Mouse (Mus musculus): ENCODE measurements around the gene Fbxw18. TPM values are rescaled to one million over a fixed set of nuclear protein-coding genes. Genes with fewer than 3 reads are reported as not detected.
"Not testable (repeated sequence)": the region's sequence is repeated elsewhere in the genome, so short reads cannot be mapped to it uniquely, and the experiment has no call there.

The Fbxw18 gene
- polyA plus RNA-seq (2016; fragmentation: Nextera tagmentation; extraction: Ambion mirVana): not detected in 2 replicates

DNA sequence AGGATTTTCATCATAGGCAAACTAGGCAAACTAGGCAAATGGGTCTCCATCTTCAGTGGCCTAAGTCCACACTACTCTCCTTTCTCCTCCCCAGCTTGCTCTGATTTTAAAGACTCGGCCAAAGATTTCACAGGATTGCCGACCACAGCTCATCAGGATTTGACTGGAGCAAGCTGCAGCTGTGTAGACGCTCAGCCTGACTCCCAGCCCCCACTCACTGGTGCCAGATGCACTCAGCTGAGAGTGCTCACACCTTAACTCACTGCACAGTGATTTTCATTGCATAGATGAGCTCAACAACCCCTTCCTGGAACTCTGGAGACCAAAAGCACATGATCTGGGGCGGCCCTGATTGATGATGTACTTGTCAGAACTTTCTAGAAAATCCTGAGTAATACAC is at the start of gene Fbxw18:
Fbxw18 (minus strand) TSS at position 101 of the 400 bp plus-strand sequence.
- H3K27ac ChIP-seq (ENCODE audit: poor library complexity, severe bottlenecking); H3K9ac ChIP-seq; H3K9me3 ChIP-seq (replicated peaks); H3K4me3 ChIP-seq; H3K36me3 ChIP-seq; H3K4me1 ChIP-seq (replicated peaks); H3K27me3 ChIP-seq (replicated peaks); H3K4me2 ChIP-seq; ATAC-seq (ENCODE audit: insufficient number of reproducible peaks, low FRiP score): not testable (repeated sequence)
- WGBS: 71% methylated on average over 4 of the region's 4 CpGs

GRCm38 (mm10) chr9:109745989-109746388 is 43.5 kb upstream of the Fbxw18 start, which contains the start of gene Fbxw26:
Fbxw26 (minus strand) TSS chr9:109746089.
- not testable (repeated sequence) for H3K9me3 ChIP-seq (replicated peaks); H3K36me3 ChIP-seq; ATAC-seq (ENCODE audit: insufficient number of reproducible peaks, low FRiP score); H3K9ac ChIP-seq; H3K4me2 ChIP-seq; H3K4me1 ChIP-seq (replicated peaks); H3K4me3 ChIP-seq; H3K27me3 ChIP-seq (replicated peaks); H3K27ac ChIP-seq (ENCODE audit: poor library complexity, severe bottlenecking)
- WGBS: 75% methylated on average over 3 of the region's 3 CpGs

GRCm38 (mm10) chr9:109685299-109685698 is 17.2 kb downstream of the Fbxw18 start:
- Histone ChIP-seq H3K4me2 (no peak overlapping the region), H3K9ac (no peak overlapping the region), H3K4me1 (replicated peaks) (no peaks in the 10 kb centered on the region), H3K27ac (ENCODE audit: poor library complexity, severe bottlenecking) (no peak overlapping the region), H3K4me3 (no peak overlapping the region), H3K36me3 (no peaks in the 10 kb centered on the region), H3K27me3 (replicated peaks) (no peaks in the 10 kb centered on the region), H3K9me3 (replicated peaks) (no peaks in the 10 kb centered on the region)
- WGBS: 8% methylated on average over 1 of the region's 1 CpGs
- no peak for ATAC-seq (ENCODE audit: insufficient number of reproducible peaks, low FRiP score)

GRCm38 (mm10) chr9:109664552-109664951 is 37.9 kb downstream of the Fbxw18 start, which contains the start of gene Fbxw25:
Fbxw25 (minus strand) TSS chr9:109664652.
- not testable (repeated sequence) for H3K36me3 ChIP-seq; H3K9me3 ChIP-seq (replicated peaks); H3K9ac ChIP-seq; ATAC-seq (ENCODE audit: insufficient number of reproducible peaks, low FRiP score); H3K27me3 ChIP-seq (replicated peaks); H3K4me1 ChIP-seq (replicated peaks); H3K4me2 ChIP-seq; H3K4me3 ChIP-seq; H3K27ac ChIP-seq (ENCODE audit: poor library complexity, severe bottlenecking)
- WGBS: 58% methylated on average over 2 of the region's 2 CpGs

Other genes starting within 250 kb of the Fbxw18 start
- gene Fbxw19, start 206.8 kb downstream of the Fbxw18 start, polyA plus RNA-seq (2016; fragmentation: Nextera tagmentation; extraction: Ambion mirVana): not detected in 2 replicates
- not detected in 2 replicates for gene Fbxw15, start 134.4 kb downstream of the Fbxw18 start, polyA plus RNA-seq (2016; fragmentation: Nextera tagmentation; extraction: Ambion mirVana)
- not detected in 2 replicates for gene Fbxw24, start 76.6 kb downstream of the Fbxw18 start, polyA plus RNA-seq (2016; fragmentation: Nextera tagmentation; extraction: Ambion mirVana)
- not detected in 2 replicates for gene Fbxw25, start 38.0 kb downstream of the Fbxw18 start, polyA plus RNA-seq (2016; fragmentation: Nextera tagmentation; extraction: Ambion mirVana)
- gene Fbxw26, start 43.4 kb upstream of the Fbxw18 start, polyA plus RNA-seq (2016; fragmentation: Nextera tagmentation; extraction: Ambion mirVana): not detected in 2 replicates
- not detected in 2 replicates for gene Fbxw27, start 88.0 kb upstream of the Fbxw18 start, polyA plus RNA-seq (2016; fragmentation: Nextera tagmentation; extraction: Ambion mirVana)
- gene Spink8, start 109.6 kb upstream of the Fbxw18 start, polyA plus RNA-seq (2016; fragmentation: Nextera tagmentation; extraction: Ambion mirVana): not detected in 2 replicates
- 55.7 and 60.5 TPM in 2 replicates for gene Nme6, start 130.0 kb upstream of the Fbxw18 start, polyA plus RNA-seq (2016; fragmentation: Nextera tagmentation; extraction: Ambion mirVana)
- gene Camp, start 146.9 kb upstream of the Fbxw18 start, polyA plus RNA-seq (2016; fragmentation: Nextera tagmentation; extraction: Ambion mirVana): 0.35 and 1.1 TPM in 2 replicates
- 27.6 and 28.6 TPM in 2 replicates for gene Cdc25a, start 172.9 kb upstream of the Fbxw18 start, polyA plus RNA-seq (2016; fragmentation: Nextera tagmentation; extraction: Ambion mirVana)
- 118 and 122 TPM in 2 replicates for gene Map4, start 228.8 kb upstream of the Fbxw18 start, polyA plus RNA-seq (2016; fragmentation: Nextera tagmentation; extraction: Ambion mirVana)